Mouse (Mus musculus) limb, embryonic 15.5 days (tissue): ENCODE results near the gene Ninl. TPM values are rescaled to one million over a fixed set of nuclear protein-coding genes. Genes with fewer than 3 reads are reported as not detected.
"Not testable (repeated sequence)": the region's sequence is repeated elsewhere in the genome, so short reads cannot be mapped to it uniquely, and the experiment has no call there.

Source experiments
- ATAC-seq: fragments of 200-750 bp; cut with Nextera tagmentation; 2 replicates; pipeline ENCODE4 v1.8.0; 2017; ENCODE audit warnings: low read depth, moderate TSS enrichment; ENCODE audit not compliant: insufficient number of reproducible peaks, low FRiP score, low TSS enrichment
- H3K27ac ChIP-seq: fragments of 300-500 bp; sonication (generic); 2 replicates; pipeline ENCODE4 v1.5.1; 2015; ENCODE audit warnings: moderate library complexity, mild to moderate bottlenecking, inconsistent platforms
- H3K27me3 ChIP-seq: fragments of 300-500 bp; sonication (generic); 2 replicates; pipeline ENCODE4 v1.6.1; 2015; ENCODE audit warnings: inconsistent platforms
- H3K36me3 ChIP-seq: fragments of 300-500 bp; sonication (generic); 2 replicates; pipeline ENCODE4 v1.6.1; 2015; ENCODE audit warnings: inconsistent platforms
- H3K4me1 ChIP-seq: fragments of 300-500 bp; sonication (generic); 2 replicates; pipeline ENCODE4 v1.6.1; 2015; ENCODE audit warnings: inconsistent platforms
- H3K4me2 ChIP-seq: fragments of 300-500 bp; sonication (generic); 2 replicates; pipeline ENCODE4 v1.6.1; 2015; ENCODE audit warnings: mild to moderate bottlenecking, inconsistent platforms
- H3K4me3 ChIP-seq: fragments of 300-500 bp; sonication (generic); 2 replicates; pipeline ENCODE4 v1.5.1; 2015; ENCODE audit warnings: mild to moderate bottlenecking, inconsistent platforms
- H3K9ac ChIP-seq: fragments of 300-500 bp; sonication (generic); 2 replicates; pipeline ENCODE4 v1.6.1; 2015; ENCODE audit warnings: inconsistent platforms
- H3K9me3 ChIP-seq: fragments of 300-500 bp; sonication (generic); 2 replicates; pipeline ENCODE4 v1.6.1; 2016; ENCODE audit warnings: inconsistent platforms
- WGBS: fragments of 180-500 bp; shearing (Covaris S2); methylation state at CpG from one replicate; pipeline ENCODE4 v1.1.7; 2015; 5-methylcytosine and 5-hydroxymethylcytosine counted together
- polyA plus RNA-seq: library from polyadenylated mRNA; unstranded; fragments of >200 nt; fragmentation: Nextera tagmentation; extraction: Ambion mirVana; gene quantifications from 2 replicates; pipeline ENCODE4 v1.2.1, GENCODE M21; 2015

Ninl gene
- polyA plus RNA-seq, 1 experiment from 2014 or later, result 6.1 TPM

DNA sequence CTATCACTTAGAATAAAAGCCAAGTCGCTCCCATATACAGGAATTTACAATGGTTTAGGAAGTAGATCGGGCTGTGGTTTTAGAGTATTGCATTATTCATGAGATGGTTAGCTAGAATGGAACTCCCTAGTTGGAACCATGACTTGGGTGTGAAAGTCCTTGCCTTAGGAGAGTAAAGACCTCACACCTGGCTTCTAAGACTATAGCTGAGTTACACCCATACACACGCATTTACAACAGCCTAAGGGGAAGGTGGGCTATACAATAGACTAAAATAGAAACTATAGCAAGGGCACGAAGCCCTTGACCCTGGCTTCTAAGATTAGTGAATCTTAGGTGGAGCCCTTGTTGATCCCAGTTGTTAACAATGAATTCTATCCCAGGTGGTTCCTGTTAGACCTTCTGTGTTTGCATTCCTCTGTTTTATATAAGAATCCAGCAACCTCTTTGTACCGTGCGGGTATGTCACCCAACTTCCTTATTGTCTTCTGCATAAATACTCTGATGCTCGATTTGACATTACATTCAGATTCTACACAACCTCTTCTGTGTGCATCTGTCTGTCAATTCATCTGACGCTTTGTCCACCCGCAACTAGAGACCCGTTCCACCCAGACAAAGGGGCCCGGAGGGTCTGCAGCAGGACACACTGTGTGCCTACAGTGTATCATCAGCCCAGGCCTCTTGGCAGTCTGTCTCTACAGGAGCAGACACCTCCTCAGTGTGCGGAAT lies 91.1 kb downstream of the Ninl start:
- H3K27ac ChIP-seq, ATAC-seq, H3K4me2 ChIP-seq, H3K9ac ChIP-seq, H3K9me3 ChIP-seq, H3K27me3 ChIP-seq, H3K4me3 ChIP-seq, H3K4me1 ChIP-seq: not testable (repeated sequence)
- 89% methylated on average over 12 of the region's 12 CpGs for WGBS
- H3K36me3 ChIP-seq, result peaks cover 18% of the 10 kb centered on the region; the same call in 1 of the 2 replicates

DNA sequence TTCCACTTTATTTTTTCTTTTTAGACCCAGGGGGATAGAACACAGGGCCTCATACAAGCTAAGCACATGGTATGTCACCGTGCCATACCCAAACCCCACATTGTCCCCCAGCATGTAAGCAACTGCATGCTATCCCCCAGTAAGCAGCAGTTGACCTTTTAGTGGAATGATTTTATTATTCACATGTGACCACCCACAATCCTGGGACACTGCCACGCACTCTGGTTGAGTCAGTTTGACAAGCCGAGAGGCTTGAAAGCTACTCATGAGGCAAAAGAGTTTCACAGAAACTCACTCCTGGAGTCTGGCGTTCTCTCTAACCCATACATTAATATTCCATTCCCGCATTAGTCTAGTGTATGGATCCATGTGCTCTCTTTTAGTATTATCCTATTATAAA lies 91.8 kb downstream of the Ninl start:
- H3K9ac ChIP-seq, H3K4me3 ChIP-seq, ATAC-seq, H3K27ac ChIP-seq, H3K27me3 ChIP-seq, H3K9me3 ChIP-seq, H3K4me2 ChIP-seq, H3K4me1 ChIP-seq: not testable (repeated sequence)
- 89% methylated on average over 5 of the region's 5 CpGs for WGBS
- H3K36me3 ChIP-seq, result peaks cover 18% of the 10 kb centered on the region; the same call in 1 of the 2 replicates

DNA sequence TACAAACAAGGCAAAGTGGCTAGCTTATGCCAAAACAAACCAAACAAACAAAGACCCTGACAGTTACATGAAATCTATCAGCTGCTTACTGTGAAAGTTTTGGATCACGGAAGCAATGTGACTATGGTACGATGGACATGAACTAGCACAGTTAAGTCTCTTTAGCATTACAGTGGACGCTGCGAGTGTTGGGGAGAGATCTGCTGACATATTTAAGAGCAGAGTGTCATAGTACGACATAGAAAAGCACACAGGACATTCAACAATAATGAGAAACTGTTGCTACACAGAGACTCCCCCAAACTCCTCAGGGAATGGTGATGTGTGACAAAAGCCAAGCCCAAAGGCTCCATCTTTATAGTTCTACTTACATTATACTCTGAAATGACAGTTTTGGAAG lies 95.2 kb downstream of the Ninl start:
- Histone ChIP-seq H3K36me3 (peaks cover 11% of the 10 kb centered on the region; the same call in 1 of the 2 replicates), H3K9ac (no peak overlapping the region), H3K27me3 (no peaks in the 10 kb centered on the region), H3K27ac (no peak overlapping the region), H3K4me3 (no peak overlapping the region), H3K4me2 (no peak overlapping the region), H3K4me1 (no peaks in the 10 kb centered on the region), H3K9me3 (no peaks in the 10 kb centered on the region)
- 89% methylated on average over 5 of the region's 5 CpGs for WGBS
- ATAC-seq, result no peak

DNA sequence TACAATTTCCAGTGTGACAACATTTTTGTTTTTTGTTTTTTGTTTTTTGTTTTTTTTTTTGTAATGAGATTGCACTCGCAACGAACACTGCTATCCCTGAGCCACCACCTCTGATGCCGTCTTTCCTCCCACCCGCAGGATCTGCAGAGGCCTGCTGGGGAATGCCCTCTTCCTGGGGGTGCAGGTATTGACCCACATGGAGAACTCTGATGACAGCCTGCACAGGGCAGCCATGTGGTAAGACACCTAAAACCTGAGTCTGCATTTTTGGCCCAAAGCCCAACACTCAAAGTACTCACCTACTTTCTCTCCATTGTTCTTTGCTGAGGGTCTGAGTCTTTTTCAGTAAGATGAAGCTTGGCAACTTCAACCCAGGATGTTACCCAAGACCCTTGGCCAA lies 104.5 kb downstream of the Ninl start:
- 84% methylated on average over 4 of the region's 4 CpGs for WGBS
- H3K27ac ChIP-seq, result no peak overlapping the region
- H3K27me3 ChIP-seq, result no peaks in the 10 kb centered on the region
- no peak for ATAC-seq
- no peaks in the 10 kb centered on the region for H3K9me3 ChIP-seq
- no peak overlapping the region for H3K4me2 ChIP-seq
- H3K9ac ChIP-seq, result no peak overlapping the region
- H3K4me3 ChIP-seq, result no peak overlapping the region
- no peaks in the 10 kb centered on the region for H3K4me1 ChIP-seq
- peaks cover 47% of the 10 kb centered on the region for H3K36me3 ChIP-seq

DNA sequence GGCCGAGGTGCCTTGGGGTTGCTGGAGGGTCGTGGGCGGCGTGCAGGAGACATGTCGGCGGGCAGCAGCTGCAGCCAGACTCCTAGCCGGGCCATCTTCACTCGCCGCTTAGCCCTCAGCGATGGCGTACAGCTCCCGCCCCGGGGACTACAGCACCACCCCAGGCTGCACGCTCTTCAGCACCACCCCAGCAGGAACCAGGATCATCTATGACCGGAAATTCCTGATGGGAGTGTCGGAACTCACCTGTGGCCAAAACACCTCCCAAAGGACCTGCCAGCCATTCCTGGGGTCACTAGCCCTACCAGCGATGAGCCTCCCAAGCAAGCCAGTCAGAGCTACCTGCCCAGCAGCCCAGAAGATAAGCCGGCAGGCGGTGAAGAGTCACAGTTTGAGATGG lies 105.7 kb downstream of the Ninl start:
- Histone ChIP-seq H3K9ac (no peak overlapping the region), H3K27ac (no peak overlapping the region), H3K4me3 (no peak overlapping the region), H3K4me2 (no peak overlapping the region), H3K9me3 (no peaks in the 10 kb centered on the region), H3K4me1 (no peaks in the 10 kb centered on the region), H3K36me3 (peaks cover 46% of the 10 kb centered on the region), H3K27me3 (no peaks in the 10 kb centered on the region)
- 86% methylated on average over 19 of the region's 19 CpGs for WGBS
- ATAC-seq, result no peak

DNA sequence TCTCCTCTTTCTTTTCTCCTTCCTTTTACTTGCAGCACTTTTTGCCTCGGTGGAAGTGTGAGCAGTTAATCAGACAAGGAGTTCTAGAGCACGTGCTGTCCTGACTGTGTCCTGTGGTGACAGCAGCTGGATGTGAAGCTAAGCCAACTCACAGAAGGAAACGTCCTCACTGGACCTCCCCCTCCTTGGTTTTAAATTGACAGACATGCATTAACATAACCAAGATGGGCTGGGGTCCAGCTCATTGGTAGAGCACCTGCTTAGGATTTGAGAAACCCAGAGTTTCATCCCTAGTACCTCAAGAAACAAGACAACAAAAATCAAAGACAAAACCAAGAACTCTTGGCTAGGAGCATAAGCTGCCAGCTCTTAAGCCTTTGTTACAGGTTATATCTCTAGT lies 108.4 kb downstream of the Ninl start:
- Histone ChIP-seq H3K4me2 (no peak overlapping the region), H3K9ac (no peak overlapping the region), H3K27ac (no peak overlapping the region), H3K4me1 (no peaks in the 10 kb centered on the region), H3K4me3 (no peak overlapping the region), H3K27me3 (no peaks in the 10 kb centered on the region), H3K36me3 (peaks cover 47% of the 10 kb centered on the region), H3K9me3 (no peaks in the 10 kb centered on the region)
- no peak for ATAC-seq
- WGBS, result 72% methylated on average over 3 of the region's 3 CpGs

DNA sequence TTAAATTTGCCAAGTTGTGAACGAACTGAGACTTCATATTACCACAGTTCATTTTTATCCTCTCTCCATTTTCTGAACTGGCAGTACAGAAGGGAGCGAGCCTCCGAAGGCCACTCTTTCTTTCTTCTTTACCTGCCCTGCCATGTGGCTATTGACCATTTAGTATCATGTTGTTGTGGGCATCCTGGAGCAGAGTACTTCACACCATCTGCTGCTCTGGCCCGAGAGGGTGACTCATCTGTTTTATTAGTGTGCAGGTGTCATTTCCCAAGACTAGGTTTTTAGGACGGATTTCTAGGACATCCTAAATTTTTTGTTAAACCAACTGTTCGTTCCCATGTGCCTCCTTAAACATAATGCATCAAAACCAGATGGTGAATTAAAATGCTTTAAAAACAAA lies 110.0 kb downstream of the Ninl start:
- H3K36me3 ChIP-seq, result peaks cover 37% of the 10 kb centered on the region
- no peak overlapping the region for H3K4me2 ChIP-seq
- no peak overlapping the region for H3K4me3 ChIP-seq
- no peaks in the 10 kb centered on the region for H3K9me3 ChIP-seq
- H3K9ac ChIP-seq, result no peak overlapping the region
- no peaks in the 10 kb centered on the region for H3K27me3 ChIP-seq
- ATAC-seq, result no peak
- WGBS, result 75% methylated on average over 6 of the region's 6 CpGs
- H3K27ac ChIP-seq, result no peak overlapping the region
- H3K4me1 ChIP-seq, result no peaks in the 10 kb centered on the region

DNA sequence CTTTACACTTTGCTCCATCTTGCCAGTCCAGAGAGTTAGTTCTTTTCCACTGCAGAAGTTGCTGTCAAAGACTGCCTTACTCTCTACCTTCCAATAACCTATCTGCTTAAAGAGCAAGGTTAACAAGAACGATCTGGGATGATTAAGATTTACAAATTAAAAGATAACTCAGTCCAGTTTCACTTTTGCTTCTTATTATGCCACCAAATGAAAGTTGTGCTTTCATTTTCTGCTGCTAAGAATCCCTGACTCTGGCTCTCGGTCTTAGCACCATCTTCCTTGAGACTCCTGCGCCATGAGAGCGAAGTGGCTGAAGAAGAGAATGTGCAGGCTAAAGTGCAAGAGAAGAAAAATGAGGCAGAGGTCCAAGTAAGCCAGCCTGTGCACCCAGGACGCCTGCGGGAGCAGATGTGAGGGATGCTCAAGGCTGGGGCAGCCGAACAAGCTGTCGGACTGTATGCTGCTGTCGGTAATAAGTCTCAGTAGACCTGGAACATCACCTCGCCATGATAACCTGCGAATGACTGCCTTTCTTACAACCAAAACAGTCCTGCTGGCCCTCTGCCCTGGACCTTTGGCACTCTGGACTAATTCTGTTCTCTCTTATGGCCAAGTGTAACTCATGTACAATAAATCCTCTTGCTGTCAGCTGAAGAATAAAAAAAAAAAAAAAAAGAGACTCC lies 112.0 kb downstream of the Ninl start:
- Histone ChIP-seq H3K4me2 (no peak overlapping the region), H3K36me3 (peaks cover 32% of the 10 kb centered on the region), H3K9ac (no peak overlapping the region), H3K27ac (no peak overlapping the region), H3K4me3 (no peak overlapping the region), H3K4me1 (no peaks in the 10 kb centered on the region), H3K27me3 (no peaks in the 10 kb centered on the region), H3K9me3 (no peaks in the 10 kb centered on the region)
- no peak for ATAC-seq
- 91% methylated on average over 11 of the region's 11 CpGs for WGBS

DNA sequence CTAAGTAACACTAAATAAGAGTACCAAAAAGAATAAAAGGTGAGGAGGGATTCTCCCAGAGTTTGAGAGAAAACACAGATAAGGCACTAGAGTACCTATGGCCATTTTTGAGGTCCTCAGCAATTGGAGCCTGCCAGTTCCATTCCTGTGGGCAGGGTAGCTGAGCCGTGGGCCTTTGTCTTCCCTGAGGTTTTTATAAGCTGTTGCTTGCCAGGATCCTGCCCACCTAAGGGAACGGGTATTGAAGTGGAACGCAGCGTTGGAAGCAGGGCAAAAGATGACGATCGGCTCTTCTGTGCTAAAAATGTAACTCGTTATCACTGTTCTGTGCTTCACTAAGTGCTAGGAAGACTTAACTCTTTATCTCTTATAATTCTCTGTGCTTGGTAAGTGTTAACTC lies 115.7 kb downstream of the Ninl start:
- Histone ChIP-seq H3K9ac (no peak overlapping the region), H3K27ac (no peak overlapping the region), H3K27me3 (no peaks in the 10 kb centered on the region), H3K4me2 (no peak overlapping the region), H3K9me3 (no peaks in the 10 kb centered on the region), H3K4me3 (no peak overlapping the region), H3K36me3 (peaks cover 29% of the 10 kb centered on the region; the same call in 1 of the 2 replicates), H3K4me1 (no peaks in the 10 kb centered on the region)
- ATAC-seq, result no peak
- WGBS, result 81% methylated on average over 7 of the region's 7 CpGs

DNA sequence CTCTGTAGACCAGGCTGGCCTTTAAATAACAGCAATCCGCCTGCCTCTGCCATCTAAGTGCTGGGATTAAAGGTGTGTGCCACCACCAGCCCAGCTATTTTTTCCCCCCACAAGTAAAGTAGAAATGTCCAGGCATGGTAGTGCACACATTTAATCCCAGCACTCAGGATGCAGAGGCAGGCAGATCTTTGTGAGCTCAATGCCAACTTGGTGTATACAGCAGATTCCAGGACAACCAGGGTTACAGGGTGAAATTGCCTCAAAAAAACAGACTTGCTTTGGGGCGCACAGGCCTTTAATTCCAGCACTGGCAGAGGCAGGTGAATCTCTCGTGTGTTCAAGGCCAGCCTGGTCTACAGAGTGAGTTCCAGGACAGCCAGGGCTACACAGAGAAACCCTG lies 116.2 kb downstream of the Ninl start:
- H3K4me2 ChIP-seq, result no peak overlapping the region
- H3K27me3 ChIP-seq, result no peaks in the 10 kb centered on the region
- H3K4me3 ChIP-seq, result no peak overlapping the region
- no peak overlapping the region for H3K9ac ChIP-seq
- 87% methylated on average over 3 of the region's 3 CpGs for WGBS
- peaks cover 32% of the 10 kb centered on the region; the same call in 1 of the 2 replicates for H3K36me3 ChIP-seq
- no peak for ATAC-seq
- no peaks in the 10 kb centered on the region for H3K9me3 ChIP-seq
- no peak overlapping the region for H3K27ac ChIP-seq
- no peaks in the 10 kb centered on the region for H3K4me1 ChIP-seq

DNA sequence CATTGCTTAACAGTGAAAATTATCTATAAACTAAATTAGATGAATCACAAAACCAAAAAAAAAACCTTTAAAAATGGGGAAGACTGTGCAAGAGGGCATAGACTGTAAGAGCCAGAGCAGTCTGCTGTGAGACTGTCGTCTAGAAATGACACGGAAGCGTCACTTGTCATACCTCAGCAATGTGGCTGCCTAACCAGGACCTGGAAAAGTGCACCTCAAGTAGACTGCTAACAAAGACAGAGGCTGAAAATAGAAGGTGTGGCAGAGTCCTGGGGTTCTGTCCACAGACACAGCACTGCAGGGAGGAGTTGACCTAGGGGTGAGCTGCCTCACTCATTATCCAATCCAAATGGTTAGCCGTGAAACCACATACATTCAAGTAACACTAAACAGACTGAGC lies 117.0 kb downstream of the Ninl start:
- WGBS, result 83% methylated on average over 4 of the region's 4 CpGs

DNA sequence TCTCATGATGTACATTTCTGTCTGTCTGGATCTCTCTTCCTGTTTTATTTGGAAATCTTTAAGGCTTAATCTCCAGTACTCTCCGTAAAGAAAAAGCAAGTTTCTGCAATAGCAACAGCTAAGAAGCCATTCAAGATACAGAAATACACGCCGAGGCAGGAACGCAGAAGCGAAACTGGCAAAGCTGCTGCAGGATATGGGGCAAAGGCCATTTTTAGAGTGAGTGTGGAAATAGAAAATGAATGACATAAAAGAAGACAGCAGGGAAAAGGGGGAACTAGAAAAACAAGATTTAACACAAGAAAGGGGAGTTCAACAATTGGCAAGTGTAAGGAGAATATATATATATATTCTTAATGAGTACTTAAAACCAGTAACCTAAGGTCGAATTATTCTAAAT lies 117.5 kb downstream of the Ninl start:
- 87% methylated on average over 6 of the region's 6 CpGs for WGBS
- Histone ChIP-seq H3K9me3 (no peaks in the 10 kb centered on the region), H3K36me3 (peaks cover 29% of the 10 kb centered on the region; the same call in 1 of the 2 replicates), H3K27me3 (no peaks in the 10 kb centered on the region), H3K4me2 (no peak overlapping the region), H3K4me1 (no peaks in the 10 kb centered on the region), H3K4me3 (no peak overlapping the region), H3K9ac (no peak overlapping the region), H3K27ac (no peak overlapping the region)
- no peak for ATAC-seq

More for the DNA sequence above, 117.0 kb downstream of the Ninl start:
- Histone ChIP-seq H3K4me3 (no peak overlapping the region), H3K9ac (no peak overlapping the region), H3K27me3 (no peaks in the 10 kb centered on the region), H3K36me3 (peaks cover 31% of the 10 kb centered on the region; the same call in 1 of the 2 replicates), H3K4me2 (no peak overlapping the region), H3K4me1 (no peaks in the 10 kb centered on the region), H3K27ac (no peak overlapping the region), H3K9me3 (no peaks in the 10 kb centered on the region)
- ATAC-seq, result no peak
